Mouse (Mus musculus): ENCODE measurements at regions not wholly inside any gene's neighbourhood (a gene's known extent, or its start where the extent isn't known, plus 50 kb on each side); places are given as distances from the start of the nearest gene placed in this dataset.

DNA sequence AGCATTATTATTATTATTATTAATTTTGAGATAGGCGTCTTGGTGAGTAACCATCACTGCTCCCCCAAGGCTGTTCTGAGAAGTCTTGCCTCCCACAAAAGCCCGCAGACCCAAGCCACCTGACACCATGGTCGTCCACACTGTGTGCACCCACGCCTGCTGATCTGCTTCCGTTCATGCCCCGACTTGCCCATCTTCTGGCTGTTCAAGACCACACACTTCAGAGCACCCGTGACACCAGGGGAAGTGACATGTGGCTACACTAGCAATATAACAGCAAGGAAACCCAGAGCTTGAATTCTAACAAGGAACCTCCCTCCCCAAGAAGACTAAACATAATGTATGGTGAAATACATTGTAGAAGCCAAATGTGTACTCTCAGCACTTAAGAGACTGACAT, 82.6 kb upstream of the Hes1 start:
- ATAC-seq (replicated peaks in 1 of 2; ENCODE audit: insufficient read depth in 1 of 2, low FRiP score in 2 of 2, low TSS enrichment in 1 of 2, low read depth in 1 of 2, poor library complexity in 2 of 2, severe bottlenecking in 2 of 2), result no peak

DNA sequence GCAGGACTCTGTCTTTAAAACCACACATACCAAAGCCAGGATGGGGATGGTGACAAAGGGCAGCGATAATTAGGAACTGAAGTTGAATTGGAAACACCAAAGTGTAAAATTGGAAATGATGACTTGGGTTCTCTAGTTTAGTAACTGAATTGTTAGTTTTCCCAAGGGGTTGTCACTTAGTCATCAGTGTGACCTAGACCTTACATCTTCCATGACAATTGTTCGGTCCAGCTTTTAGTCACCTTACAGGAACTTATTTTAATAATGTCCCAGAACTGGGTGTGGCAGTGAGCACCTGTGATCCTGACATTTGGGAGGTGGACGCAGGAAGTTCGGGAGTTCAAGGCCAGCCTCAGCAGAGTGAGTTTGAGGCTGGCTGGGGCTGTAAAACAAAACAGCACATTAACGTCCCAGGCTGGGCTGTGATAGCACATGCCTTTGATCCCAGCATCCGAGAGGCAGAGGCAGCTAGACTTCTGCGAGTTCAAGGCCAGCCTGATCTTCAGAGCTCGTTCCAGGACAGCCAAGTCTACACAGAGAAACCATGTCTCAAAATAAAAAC, 81.9 kb upstream of the Hes1 start:
- ATAC-seq (replicated peaks in 1 of 2; ENCODE audit: insufficient read depth in 1 of 2, low FRiP score in 2 of 2, low TSS enrichment in 1 of 2, low read depth in 1 of 2, poor library complexity in 2 of 2, severe bottlenecking in 2 of 2), result no peak

DNA sequence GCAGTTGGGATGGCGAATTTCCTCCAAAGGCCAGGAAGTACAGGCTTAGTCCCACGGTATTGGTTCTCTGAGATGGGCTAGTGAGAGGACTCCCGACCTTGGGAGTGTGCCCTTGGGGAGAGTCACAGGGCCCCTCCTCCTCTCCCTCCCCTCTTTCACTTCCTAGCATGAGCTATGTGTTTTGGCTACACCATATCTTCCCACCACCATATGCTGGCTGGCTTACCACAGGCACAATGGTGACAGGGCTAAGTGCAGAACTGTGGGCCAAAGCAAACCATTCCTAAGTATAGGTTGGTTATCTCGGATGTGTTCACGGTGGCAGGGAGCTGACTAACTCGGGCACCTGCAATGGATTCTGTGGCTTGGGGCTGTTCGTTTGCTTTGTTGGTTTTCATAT, 81.0 kb upstream of the Hes1 start:
- ATAC-seq (replicated peaks in 1 of 2; ENCODE audit: insufficient read depth in 1 of 2, low FRiP score in 2 of 2, low TSS enrichment in 1 of 2, low read depth in 1 of 2, poor library complexity in 2 of 2, severe bottlenecking in 2 of 2), result peak in 1 of 2 experiments; percentile 69; a peak in 2 of 4 replicates

DNA sequence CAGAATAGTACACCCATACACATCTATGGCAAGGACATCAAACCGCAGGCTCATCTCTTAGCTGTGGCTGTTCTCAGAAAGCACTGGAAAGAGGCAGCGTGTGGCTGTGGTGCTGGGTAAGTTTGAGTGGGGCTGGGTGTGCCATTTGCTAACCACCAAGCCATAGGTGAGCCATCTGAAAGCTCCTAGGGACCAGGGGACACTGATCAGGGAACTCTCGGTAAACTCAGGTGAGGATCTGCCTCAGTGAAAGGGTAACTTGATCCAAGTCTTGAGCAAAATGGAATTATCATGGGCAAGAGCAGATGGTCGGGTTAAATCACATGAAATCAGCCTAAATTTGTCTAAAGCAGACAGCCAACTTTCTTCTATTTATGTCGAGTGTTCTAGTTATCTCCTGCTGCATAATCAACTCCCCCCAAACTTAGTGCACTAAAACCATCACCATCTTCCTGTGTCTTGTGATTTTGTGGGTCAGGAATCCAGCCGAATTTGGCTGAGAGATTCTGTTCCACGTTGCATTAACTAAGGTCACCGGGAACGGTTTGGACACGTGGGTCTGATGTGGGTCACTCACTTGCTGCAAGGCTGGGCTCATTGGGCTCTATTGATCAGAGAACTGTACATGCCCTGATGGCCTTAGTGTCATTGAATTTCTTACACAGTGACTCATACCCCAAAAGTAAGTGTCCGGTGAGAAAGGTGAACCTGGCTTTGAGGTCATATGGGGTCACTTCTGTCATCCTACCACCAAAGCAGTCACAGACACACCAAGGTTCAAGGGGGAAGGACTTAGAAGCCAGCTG, 78.9 kb upstream of the Hes1 start:
- no peak for ATAC-seq (replicated peaks in 1 of 2; ENCODE audit: insufficient read depth in 1 of 2, low FRiP score in 2 of 2, low TSS enrichment in 1 of 2, low read depth in 1 of 2, poor library complexity in 2 of 2, severe bottlenecking in 2 of 2)

DNA sequence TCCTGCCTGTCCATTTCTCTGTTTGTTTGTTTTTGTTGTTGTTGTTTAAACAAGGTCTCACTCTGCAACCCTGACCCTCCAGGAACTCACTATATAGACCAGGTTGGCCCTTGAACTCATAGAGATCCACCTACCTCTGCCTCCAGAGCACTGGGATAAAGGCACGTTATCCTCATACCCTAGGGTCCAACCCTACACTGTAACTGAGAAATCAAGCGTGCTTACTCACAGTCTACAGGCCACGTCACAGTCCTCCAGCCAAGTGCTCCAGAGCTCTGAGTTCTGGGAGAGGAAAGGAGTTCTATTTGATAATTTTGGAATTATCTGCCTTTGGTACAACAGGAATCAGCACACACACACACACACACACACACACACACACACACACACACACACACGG, 76.6 kb upstream of the Hes1 start:
- no peak for ATAC-seq (replicated peaks in 1 of 2; ENCODE audit: insufficient read depth in 1 of 2, low FRiP score in 2 of 2, low TSS enrichment in 1 of 2, low read depth in 1 of 2, poor library complexity in 2 of 2, severe bottlenecking in 2 of 2)

DNA sequence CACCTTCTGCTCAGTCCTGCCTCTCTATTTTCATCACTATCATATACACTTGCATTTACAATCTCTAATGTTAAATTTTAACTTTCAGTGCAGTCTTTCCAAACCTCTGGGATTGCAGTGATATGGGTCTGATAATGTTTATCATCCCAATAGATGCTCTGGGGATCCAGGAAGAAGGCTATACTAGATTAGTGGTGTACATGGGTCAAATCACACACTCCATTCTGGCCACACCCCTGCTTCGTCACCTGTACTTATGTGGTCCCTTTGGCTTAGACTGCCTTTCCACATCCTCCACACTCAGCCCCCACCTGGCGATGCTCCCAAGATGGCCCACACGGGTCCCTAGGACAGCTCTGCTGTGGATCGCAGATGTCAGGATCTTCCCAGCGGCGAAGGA, 76.2 kb upstream of the Hes1 start:
- no peak for ATAC-seq (replicated peaks in 1 of 2; ENCODE audit: insufficient read depth in 1 of 2, low FRiP score in 2 of 2, low TSS enrichment in 1 of 2, low read depth in 1 of 2, poor library complexity in 2 of 2, severe bottlenecking in 2 of 2)

DNA sequence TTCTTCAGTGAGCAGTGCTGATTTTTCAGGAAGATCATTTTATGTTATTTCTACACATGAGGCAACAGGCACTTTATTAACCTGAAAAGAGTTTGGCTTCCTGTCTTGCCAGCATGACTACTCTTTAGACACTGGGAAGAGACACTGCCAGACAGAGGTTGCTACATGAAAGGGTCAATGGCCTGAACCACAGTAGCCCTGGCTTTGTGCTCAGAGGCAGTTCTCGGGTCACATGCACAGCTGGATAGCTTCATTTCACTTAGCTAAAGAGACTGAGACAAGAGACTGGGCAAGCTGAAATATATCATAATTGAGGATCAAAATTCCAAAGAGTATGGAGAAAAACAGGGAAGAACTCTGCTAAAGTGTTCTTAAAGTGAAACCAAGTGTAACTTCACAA, 74.9 kb upstream of the Hes1 start:
- no peak for ATAC-seq (replicated peaks in 1 of 2; ENCODE audit: insufficient read depth in 1 of 2, low FRiP score in 2 of 2, low TSS enrichment in 1 of 2, low read depth in 1 of 2, poor library complexity in 2 of 2, severe bottlenecking in 2 of 2)

DNA sequence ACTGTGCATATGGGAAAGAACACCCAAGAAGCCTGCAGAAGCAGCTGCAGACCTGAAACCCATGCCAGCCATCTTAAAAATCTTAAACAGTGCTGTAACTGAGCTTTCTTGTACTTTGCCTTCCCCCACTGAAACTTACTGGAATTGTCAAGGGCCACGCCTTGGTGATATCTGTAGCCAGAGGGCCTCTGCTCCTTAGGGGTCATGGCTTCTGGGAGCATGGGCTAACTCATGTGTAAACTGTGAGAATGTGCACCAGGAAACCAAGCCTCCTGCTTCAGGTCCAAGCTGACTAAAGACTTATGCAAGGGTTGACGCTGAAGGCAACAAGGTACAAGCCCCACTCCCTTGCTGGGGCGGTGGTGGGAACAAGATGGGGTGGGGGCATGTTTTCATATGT, 73.8 kb upstream of the Hes1 start:
- ATAC-seq (replicated peaks in 1 of 2; ENCODE audit: insufficient read depth in 1 of 2, low FRiP score in 2 of 2, low TSS enrichment in 1 of 2, low read depth in 1 of 2, poor library complexity in 2 of 2, severe bottlenecking in 2 of 2), result 0 out of 4 replicates have a peak, but pooled peaks of 1 of the 2 experiments have one; percentile 6

DNA sequence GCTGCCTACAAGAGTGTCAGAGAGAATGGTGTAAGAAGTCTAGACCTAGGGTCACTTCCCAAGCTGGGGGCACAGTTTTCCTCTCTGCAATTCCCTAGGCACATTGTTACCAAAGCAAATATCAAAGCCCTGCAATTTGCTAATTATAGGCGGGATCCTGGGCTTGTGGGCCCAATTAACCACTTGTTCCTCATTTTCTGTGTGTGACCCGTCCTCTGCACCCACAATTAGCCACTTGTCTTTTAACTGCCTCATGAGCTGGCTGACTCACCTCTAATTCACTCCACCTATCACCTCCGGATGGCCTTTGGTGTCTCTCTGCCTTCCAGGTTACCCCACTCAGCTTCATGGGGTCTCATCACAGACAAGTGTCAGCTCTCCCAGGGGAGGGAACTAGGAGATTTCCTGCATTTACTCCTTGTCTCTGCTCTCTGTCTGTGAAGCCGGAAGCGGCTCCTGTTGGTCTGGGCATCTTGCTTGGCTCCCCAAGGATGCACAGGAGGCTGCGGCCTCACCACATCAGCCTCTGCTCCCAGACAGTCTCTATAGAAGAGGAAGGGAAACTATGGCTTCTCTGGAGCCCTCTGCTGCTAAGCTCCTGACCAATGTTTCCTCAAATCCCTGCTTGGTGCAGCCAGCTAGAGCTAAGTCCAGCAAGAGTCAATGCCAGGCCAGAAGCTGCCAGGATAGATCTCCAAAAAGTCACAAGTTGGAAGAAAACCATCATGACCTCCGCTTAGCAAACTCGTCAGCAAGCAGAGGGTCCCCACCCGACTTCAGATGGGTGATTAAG, 73.2 kb upstream of the Hes1 start:
- peak; percentile 38 to 41; a peak in 3 of 4 replicates for ATAC-seq (replicated peaks in 1 of 2; ENCODE audit: insufficient read depth in 1 of 2, low FRiP score in 2 of 2, low TSS enrichment in 1 of 2, low read depth in 1 of 2, poor library complexity in 2 of 2, severe bottlenecking in 2 of 2)

DNA sequence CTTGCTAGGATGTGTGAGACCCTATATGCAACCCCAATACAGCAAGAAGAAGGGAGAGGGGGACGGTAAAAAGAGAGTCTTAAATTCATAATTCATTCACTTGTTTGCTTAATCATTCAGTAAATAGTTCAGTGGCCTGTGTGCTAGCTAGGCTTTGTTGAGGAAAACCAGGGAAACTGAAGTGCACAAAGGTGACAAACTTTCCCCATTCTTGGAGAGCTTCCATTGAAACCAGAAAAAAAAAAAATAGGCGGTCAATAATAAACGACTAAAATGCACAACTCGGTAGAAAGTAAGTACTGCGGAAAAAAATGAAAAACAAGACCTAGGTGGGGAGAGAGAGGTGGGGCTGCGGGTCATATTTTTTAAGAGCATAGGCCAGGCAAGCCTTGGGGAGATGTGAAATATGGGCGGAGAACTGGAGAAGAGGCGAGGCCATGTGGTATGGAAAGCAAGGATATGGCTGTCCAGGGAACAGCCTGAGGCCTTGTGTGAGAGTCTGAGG, 72.3 kb upstream of the Hes1 start:
- no peak for ATAC-seq (replicated peaks in 1 of 2; ENCODE audit: insufficient read depth in 1 of 2, low FRiP score in 2 of 2, low TSS enrichment in 1 of 2, low read depth in 1 of 2, poor library complexity in 2 of 2, severe bottlenecking in 2 of 2)

DNA sequence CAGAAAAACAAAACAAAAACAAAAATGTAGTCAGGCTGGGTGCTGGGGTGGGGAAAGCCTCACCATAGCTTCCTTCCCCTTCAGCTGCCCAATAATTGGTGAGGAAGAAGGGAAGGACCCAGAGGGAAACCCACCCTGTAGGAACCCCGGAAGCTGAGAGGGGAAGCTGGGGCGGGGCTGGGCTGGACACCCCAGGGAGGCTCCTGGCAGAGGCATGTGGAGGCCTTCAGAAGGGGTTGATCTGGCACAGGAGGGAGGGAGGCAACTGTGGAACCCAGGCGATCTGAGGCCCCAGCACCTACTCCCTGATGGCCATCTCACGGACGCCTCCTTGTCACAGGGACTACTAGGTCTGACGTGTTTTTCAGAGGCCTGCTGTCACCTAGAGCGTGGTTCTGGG, 71.1 kb upstream of the Hes1 start:
- 0 out of 4 replicates have a peak, but pooled peaks of 1 of the 2 experiments have one; percentile 14 for ATAC-seq (replicated peaks in 1 of 2; ENCODE audit: insufficient read depth in 1 of 2, low FRiP score in 2 of 2, low TSS enrichment in 1 of 2, low read depth in 1 of 2, poor library complexity in 2 of 2, severe bottlenecking in 2 of 2)

DNA sequence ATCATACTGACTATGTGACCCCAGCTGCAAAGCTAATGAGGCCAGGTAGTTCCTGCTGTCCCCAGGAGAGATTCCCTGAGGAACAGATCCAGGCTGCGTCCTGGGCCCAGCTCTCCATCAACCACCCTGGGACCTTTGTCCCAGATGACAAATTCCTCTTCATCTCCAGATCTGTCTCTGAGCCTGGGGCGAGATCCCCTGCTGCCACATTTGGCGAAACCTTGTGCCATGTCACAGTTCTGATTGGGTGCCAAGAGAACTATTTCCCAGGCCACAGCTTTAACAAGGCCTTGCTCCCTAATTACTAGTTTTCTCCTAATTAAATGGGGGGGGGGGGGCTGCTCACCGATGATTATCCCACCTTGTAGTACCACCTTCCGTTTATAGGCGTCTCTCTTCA, 70.6 kb upstream of the Hes1 start:
- no peak for ATAC-seq (replicated peaks in 1 of 2; ENCODE audit: insufficient read depth in 1 of 2, low FRiP score in 2 of 2, low TSS enrichment in 1 of 2, low read depth in 1 of 2, poor library complexity in 2 of 2, severe bottlenecking in 2 of 2)

DNA sequence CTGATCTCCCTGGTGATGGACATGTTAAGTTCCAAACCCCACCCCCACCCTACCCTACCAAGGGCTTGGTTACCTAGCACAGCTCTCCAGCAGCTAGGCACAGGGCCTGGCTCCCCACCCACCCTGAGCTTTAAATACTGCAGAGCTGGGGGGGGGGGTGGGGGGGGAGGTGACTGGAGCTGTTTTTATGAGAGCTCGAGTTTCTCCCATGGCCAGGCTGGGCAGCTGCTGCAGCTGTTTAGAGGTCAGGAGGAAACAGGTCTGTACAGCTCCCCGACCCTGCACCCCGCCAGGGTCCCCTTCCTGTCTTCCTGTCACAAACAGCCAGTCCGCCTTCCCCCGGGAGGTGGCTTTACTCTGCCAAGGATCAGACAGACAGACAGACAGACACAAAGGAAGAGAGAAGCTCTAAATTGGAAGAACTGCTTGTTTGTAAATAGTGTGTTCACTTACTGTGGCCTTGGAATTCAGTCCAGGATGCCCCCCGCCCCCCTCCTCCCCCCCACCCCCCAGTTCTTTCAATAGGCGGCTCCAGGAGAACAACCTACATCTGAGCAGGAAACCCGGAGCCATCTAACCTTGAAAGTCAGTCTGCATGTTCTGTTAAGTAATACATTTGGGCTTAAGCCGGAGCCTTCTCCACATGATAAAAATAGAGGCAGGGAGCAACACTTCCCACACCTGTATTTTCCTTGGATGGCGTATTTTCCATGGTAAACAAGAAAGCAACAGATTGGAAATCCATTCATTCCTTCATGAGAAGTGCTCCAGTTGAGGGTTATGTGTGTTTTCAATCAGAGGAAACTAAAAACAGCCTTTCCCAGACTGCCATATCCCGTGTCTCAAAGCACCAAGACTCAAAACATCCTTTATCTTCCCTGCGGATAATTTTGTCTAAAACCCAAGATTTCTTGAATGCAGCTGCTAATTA, 67.8 kb upstream of the Hes1 start:
- ATAC-seq (replicated peaks in 1 of 2; ENCODE audit: insufficient read depth in 1 of 2, low FRiP score in 2 of 2, low TSS enrichment in 1 of 2, low read depth in 1 of 2, poor library complexity in 2 of 2, severe bottlenecking in 2 of 2), result no peak

DNA sequence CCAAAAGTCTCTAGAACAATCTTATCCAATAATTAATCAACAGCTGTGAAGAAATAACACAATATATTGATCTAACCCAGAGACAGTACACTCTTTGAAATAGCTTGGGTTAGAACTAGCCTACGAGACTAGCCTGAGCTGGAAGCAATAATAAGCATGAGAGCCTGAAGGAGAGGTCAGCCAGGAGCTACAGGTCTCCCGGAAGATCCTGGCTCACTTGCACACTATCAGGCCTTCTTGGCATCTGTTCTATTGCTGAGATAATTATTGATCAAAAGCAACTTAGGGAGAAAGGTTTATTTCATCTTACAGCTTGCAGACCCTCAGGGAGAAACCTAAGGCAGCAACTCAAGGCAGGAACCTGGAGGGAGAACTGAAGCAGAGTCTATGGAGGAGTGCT, 64.0 kb upstream of the Hes1 start:
- no peak for ATAC-seq (replicated peaks in 1 of 2; ENCODE audit: insufficient read depth in 1 of 2, low FRiP score in 2 of 2, low TSS enrichment in 1 of 2, low read depth in 1 of 2, poor library complexity in 2 of 2, severe bottlenecking in 2 of 2)

DNA sequence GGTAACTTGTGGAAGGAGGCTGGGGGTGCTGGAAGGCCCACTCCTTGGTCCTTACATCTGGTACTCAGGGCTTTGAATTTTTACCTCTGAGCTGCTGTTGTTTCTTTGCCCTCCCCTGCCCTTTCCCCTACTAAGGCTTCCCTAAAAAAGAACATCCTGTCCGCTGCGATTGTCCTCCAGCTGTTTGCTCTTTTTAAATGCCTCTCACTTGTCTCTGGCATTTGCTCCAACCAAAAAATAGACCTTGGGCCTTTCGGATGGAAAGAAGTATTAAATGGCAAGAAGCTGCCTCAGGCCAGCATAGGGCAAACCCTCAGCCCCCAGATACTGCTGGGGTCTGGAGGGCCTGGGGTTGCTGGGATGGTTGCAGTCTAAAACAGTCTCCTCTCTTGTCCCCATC, 59.1 kb upstream of the Hes1 start:
- no peak for ATAC-seq (replicated peaks in 1 of 2; ENCODE audit: insufficient read depth in 1 of 2, low FRiP score in 2 of 2, low TSS enrichment in 1 of 2, low read depth in 1 of 2, poor library complexity in 2 of 2, severe bottlenecking in 2 of 2)

DNA sequence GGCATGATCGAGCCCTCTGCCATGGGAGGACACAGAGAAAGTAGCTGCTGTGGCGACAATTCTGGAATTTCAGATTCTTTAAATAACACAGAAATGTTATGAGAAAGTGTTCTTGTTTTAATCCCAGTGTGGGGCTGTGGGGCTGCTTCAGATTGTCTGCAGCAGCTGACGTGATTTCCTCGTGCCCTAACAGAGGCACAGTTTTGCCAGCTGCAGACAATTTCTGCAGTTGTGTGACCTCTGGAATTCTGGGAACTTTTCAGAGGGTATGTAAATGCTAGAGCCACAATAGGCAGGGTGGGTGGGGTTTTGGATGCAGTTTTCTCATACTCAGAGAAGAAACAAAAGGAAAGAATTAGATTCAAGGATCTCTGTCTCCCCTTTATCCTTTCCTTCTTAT, 57.4 kb upstream of the Hes1 start:
- ATAC-seq (replicated peaks in 1 of 2; ENCODE audit: insufficient read depth in 1 of 2, low FRiP score in 2 of 2, low TSS enrichment in 1 of 2, low read depth in 1 of 2, poor library complexity in 2 of 2, severe bottlenecking in 2 of 2), result no peak

Data from hematopoietic stem cell, adult 5-6 weeks (primary cell).